Mouse (Mus musculus) E14TG2a.4 (cell line): Measurements from ENCODE around the gene Dpy19l3.

Source experiments
- CTCF ChIP-seq: conservative IDR thresholded peaks from 2 replicates; pipeline ENCODE4 v1.5.1; 2014; ENCODE audit warnings: low read length
- NANOG ChIP-seq: IDR thresholded peaks from 2 replicates; pipeline ENCODE4 v1.6.1; 2014; ENCODE audit warnings: borderline replicate concordance, low read length, mixed read lengths
- POU5F1 ChIP-seq: IDR thresholded peaks from 2 replicates; pipeline ENCODE4 v1.6.1; 2014; ENCODE audit warnings: low read length, borderline replicate concordance

DNA sequence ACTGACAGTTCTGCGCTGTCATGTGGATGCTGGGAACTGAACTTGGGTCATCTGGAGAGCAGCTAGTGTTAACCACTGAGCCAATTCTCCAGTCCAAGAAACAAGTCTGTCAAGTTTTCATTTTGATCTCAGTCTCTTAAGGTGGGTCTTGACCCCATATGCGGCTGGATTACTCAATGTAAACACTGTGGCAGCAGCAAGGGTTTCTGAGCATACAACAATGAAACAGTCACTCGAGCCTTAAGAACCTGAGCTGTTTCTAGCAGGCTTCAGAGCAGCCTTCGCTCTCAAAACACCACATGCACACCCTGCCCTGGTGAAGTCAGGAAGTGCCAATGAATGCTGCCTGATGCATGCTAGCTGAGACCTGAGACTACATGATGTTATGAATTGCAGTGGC is 31.3 kb upstream of the Dpy19l3 start:
- no peak for TF ChIP-seq CTCF
- no peak for TF ChIP-seq NANOG
- TF ChIP-seq POU5F1: no peak
